ENCODE assay signal across 9 mouse cellular contexts in the genomic region with DNA sequence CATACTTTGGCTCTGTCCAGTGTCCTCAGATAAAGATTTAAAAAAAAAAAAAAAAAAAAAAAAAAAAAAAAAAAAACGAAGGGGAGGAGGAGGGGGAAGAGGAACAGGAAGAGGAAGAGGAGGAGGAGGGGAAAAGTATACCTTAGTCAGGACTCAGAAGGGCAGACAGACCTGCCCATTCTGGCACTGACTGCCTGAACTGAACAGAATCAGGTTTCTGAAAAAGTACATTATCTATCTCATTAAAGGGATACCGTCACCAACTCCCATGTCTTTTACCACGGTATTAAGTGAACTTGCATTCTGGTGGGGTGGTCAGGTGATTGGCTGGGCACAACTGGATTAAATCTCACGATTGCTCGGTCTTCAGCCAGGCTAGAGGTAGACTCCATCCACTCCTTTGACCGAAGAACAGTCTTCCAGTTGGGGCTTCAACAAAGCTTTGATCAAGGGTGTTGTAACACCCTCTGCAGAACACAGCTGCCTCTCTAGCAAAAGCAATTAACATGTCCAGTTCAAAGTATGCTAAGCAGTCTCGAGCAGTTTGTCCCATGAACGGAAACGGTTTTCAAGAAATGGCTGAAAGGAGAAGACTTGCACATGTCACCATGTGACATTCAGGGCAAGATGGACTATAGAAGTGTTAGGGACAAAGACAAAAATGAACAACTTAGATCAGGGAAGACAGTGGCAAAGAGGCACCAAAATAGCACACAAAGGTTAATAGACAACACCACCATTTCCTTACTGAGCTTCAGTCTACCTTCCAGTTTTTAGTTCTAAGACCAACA. TPM values are rescaled to one million over a fixed set of nuclear protein-coding genes. Genes with fewer than 3 reads are reported as not detected.
DNase-seq lines count a peak whose midpoint lies in the region; ATAC-seq lines count a peak whose summit lies in the region.
"Had no signal": no experiment of that assay in that cellular context is flagged by ENCODE, and none has a peak within 500 bp of the region (broad histone marks: within the 10 kb centered on the region; RNA-seq: fewer than 3 reads in every experiment).

No protein-coding gene starts in this region.

- H3K9me3 ChIP-seq in heart, embryonic 13.5 days = no peaks in the 10 kb centered on the region
- no peaks in the 10 kb centered on the region for H3K9me3 ChIP-seq in hindbrain, embryonic 13.5 days
- no peaks in the 10 kb centered on the region for H3K9me3 ChIP-seq in midbrain, embryonic 16.5 days (replicated peaks; ENCODE audit: control insufficient read depth, low read length, poor library complexity, severe bottlenecking)

- H3K27ac ChIP-seq in heart, embryonic 13.5 days (replicated peaks) = no peak overlapping the region
- 0 out of 2 replicates have a peak overlapping the region, but pooled peaks have one; percentile 83 for H3K27ac ChIP-seq in hindbrain, embryonic 13.5 days
- H3K27ac ChIP-seq in midbrain, embryonic 16.5 days (ENCODE audit: low read length) = peak overlapping the region; percentile 78

- H3K36me3 ChIP-seq in heart, embryonic 13.5 days = no peaks in the 10 kb centered on the region
- no peaks in the 10 kb centered on the region for H3K36me3 ChIP-seq in hindbrain, embryonic 13.5 days
- no peaks in the 10 kb centered on the region for H3K36me3 ChIP-seq in midbrain, embryonic 16.5 days (ENCODE audit: control insufficient read depth, insufficient read depth, low read length)

- H3K4me2 ChIP-seq in heart, embryonic 13.5 days = peak overlapping the region; percentile 92
- H3K4me2 ChIP-seq in hindbrain, embryonic 13.5 days = peak overlapping the region; percentile 88
- H3K4me2 ChIP-seq in midbrain, embryonic 16.5 days (ENCODE audit: low read length) = peak overlapping the region; percentile 66

- 0 out of 2 replicates have a peak overlapping the region, but pooled peaks have one; percentile 90 for H3K9ac ChIP-seq in heart, embryonic 13.5 days
- peak overlapping the region; percentile 88 for H3K9ac ChIP-seq in hindbrain, embryonic 13.5 days
- peak overlapping the region; percentile 88; the same call in 1 of the 2 replicates for H3K9ac ChIP-seq in midbrain, embryonic 16.5 days (ENCODE audit: low read depth, low read length)

- intact Hi-C loops in heart, postnatal 25 days (cut with DNase I) = no loop called here
- intact Hi-C loops in gastrocnemius, postnatal 14 days (cut with DNase I; ENCODE audit: low total_unique reads) = no loop called here

- ATAC-seq in heart, embryonic 13.5 days (ENCODE audit: extremely low read depth, insufficient number of reproducible peaks, low FRiP score, low TSS enrichment) = no peak
- peak; percentile 4; the same call in 1 of the 2 replicates for ATAC-seq in hindbrain, embryonic 13.5 days (ENCODE audit: low FRiP score)
- 0 out of 2 replicates have a peak, but pooled peaks have one; percentile 9 for ATAC-seq in midbrain, embryonic 16.5 days
- ATAC-seq in monocyte, adult 5-6 weeks (replicated peaks; ENCODE audit: insufficient number of reproducible peaks, low FRiP score, low TSS enrichment, poor library complexity, severe bottlenecking) = no peak

- no peaks in the 10 kb centered on the region for H3K27me3 ChIP-seq in heart, embryonic 13.5 days (replicated peaks)
- no peaks in the 10 kb centered on the region for H3K27me3 ChIP-seq in hindbrain, embryonic 13.5 days
- H3K27me3 ChIP-seq in midbrain, embryonic 16.5 days (ENCODE audit: control insufficient read depth, insufficient read depth, low read depth, low read length) = no peaks in the 10 kb centered on the region

- peak overlapping the region; percentile 84 for H3K4me3 ChIP-seq in heart, embryonic 13.5 days
- peak overlapping the region; percentile 88 for H3K4me3 ChIP-seq in hindbrain, embryonic 13.5 days
- peak overlapping the region; percentile 78 for H3K4me3 ChIP-seq in midbrain, embryonic 16.5 days (ENCODE audit: low read depth, low read length)

- no peak for DNase-seq in heart, postnatal 25 days (ENCODE audit: low spot score)
- DNase-seq in ZHBTc4 (ENCODE audit: low read depth, low spot score) = peak; percentile 28
- DNase-seq in right cerebral cortex, postnatal 4 days = no peak
- no peak for DNase-seq in gastrocnemius, postnatal 14 days

- peaks cover 24% of the 10 kb centered on the region for H3K4me1 ChIP-seq in heart, embryonic 13.5 days
- H3K4me1 ChIP-seq in hindbrain, embryonic 13.5 days (replicated peaks) = peaks cover 23% of the 10 kb centered on the region
- peaks cover 13% of the 10 kb centered on the region for H3K4me1 ChIP-seq in midbrain, embryonic 16.5 days (ENCODE audit: control insufficient read depth, insufficient read depth, low read length)

- WGBS in heart, embryonic 13.5 days = 80% methylated on average over 9 of the region's 9 CpGs
- WGBS in hindbrain, embryonic 13.5 days = 94% methylated on average over 8 of the region's 9 CpGs
- 91% methylated on average over 8 of the region's 9 CpGs for WGBS in midbrain, embryonic 16.5 days

RNA-seq across cellular contexts. Expression of a gene that starts 0.8 kb away (rescaled TPM):
- 3.7 and 3.8 TPM in 2 replicates for polyA plus RNA-seq in heart, embryonic 13.5 days (2015; fragmentation: Nextera tagmentation; extraction: Ambion mirVana)
- total RNA-seq in heart, postnatal 25 days (2021) = 1 to 10 TPM; 2.4 TPM
- 8.5 and 9.5 TPM in 2 replicates for polyA plus RNA-seq in hindbrain, embryonic 13.5 days (2015; fragmentation: Nextera tagmentation; extraction: Ambion mirVana)
- 13.1 and 13.6 TPM in 2 replicates for polyA plus RNA-seq in midbrain, embryonic 16.5 days (2015; fragmentation: Nextera tagmentation; extraction: Ambion mirVana)
- total RNA-seq in monocyte, adult 5-6 weeks (2017) = 1.5 to 3.0 TPM (median 2.8 TPM) in 3 replicates
- total RNA-seq in gastrocnemius, postnatal 14 days (2021) = 1 to 10 TPM; 1.9 to 3.0 TPM

RNA-seq across cellular contexts. Expression of a gene that starts 10.6 kb away (rescaled TPM):
- 0.08 TPM in 1 of 2 replicates, not detected in the other for polyA plus RNA-seq in heart, embryonic 13.5 days (2015; fragmentation: Nextera tagmentation; extraction: Ambion mirVana)
- not detected for total RNA-seq in heart, postnatal 25 days (2021)
- polyA plus RNA-seq in hindbrain, embryonic 13.5 days (2015; fragmentation: Nextera tagmentation; extraction: Ambion mirVana) = not detected in 2 replicates
- polyA plus RNA-seq in midbrain, embryonic 16.5 days (2015; fragmentation: Nextera tagmentation; extraction: Ambion mirVana) = not detected in 2 replicates
- not detected in 3 replicates for total RNA-seq in monocyte, adult 5-6 weeks (2017)
- not detected for total RNA-seq in gastrocnemius, postnatal 14 days (2021)
- polyA plus RNA-seq: large intestine, adult 2 months had no signal

RNA-seq across cellular contexts. Expression of a gene that starts 43.4 kb away (rescaled TPM):
- polyA plus RNA-seq in heart, embryonic 13.5 days (2015; fragmentation: Nextera tagmentation; extraction: Ambion mirVana) = not detected in 2 replicates
- not detected for total RNA-seq in heart, postnatal 25 days (2021)
- polyA plus RNA-seq in hindbrain, embryonic 13.5 days (2015; fragmentation: Nextera tagmentation; extraction: Ambion mirVana) = not detected in 2 replicates
- polyA plus RNA-seq in midbrain, embryonic 16.5 days (2015; fragmentation: Nextera tagmentation; extraction: Ambion mirVana) = not detected in 2 replicates
- not detected in 3 replicates for total RNA-seq in monocyte, adult 5-6 weeks (2017)
- not detected for total RNA-seq in gastrocnemius, postnatal 14 days (2021)
- polyA plus RNA-seq: large intestine, adult 2 months had no signal

Comparison
In these comparisons a context has a peak if more than half of its experiments do, and no peak if none do; other contexts are left out.
1. ATAC-seq: peak in hindbrain, embryonic 13.5 days (single experiment) and midbrain, embryonic 16.5 days (single experiment); none in heart, embryonic 13.5 days (single experiment) and monocyte, adult 5-6 weeks (single experiment).
2. Peak in every context shown above with its lines, with median percentiles within 50 percentile points of each other: H3K4me2 ChIP-seq, H3K4me3 ChIP-seq and H3K9ac ChIP-seq.